Mouse (Mus musculus) adrenal gland, adult (tissue): Measurements from ENCODE around the gene Ppp1r14b.
A peak's percentile ranks its signal among the peaks of the same experiment; 100 is the strongest.

Source experiments
- DNase-seq, 2 experiments: peaks; one replicate each; pipeline ENCODE4 v3.0.0; 2022 to 2023; ENCODE audit warnings: low spot score in 1 of 2; ENCODE audit not compliant: inconsistent age in 2 of 2

Gene Ppp1r14b

DNA sequence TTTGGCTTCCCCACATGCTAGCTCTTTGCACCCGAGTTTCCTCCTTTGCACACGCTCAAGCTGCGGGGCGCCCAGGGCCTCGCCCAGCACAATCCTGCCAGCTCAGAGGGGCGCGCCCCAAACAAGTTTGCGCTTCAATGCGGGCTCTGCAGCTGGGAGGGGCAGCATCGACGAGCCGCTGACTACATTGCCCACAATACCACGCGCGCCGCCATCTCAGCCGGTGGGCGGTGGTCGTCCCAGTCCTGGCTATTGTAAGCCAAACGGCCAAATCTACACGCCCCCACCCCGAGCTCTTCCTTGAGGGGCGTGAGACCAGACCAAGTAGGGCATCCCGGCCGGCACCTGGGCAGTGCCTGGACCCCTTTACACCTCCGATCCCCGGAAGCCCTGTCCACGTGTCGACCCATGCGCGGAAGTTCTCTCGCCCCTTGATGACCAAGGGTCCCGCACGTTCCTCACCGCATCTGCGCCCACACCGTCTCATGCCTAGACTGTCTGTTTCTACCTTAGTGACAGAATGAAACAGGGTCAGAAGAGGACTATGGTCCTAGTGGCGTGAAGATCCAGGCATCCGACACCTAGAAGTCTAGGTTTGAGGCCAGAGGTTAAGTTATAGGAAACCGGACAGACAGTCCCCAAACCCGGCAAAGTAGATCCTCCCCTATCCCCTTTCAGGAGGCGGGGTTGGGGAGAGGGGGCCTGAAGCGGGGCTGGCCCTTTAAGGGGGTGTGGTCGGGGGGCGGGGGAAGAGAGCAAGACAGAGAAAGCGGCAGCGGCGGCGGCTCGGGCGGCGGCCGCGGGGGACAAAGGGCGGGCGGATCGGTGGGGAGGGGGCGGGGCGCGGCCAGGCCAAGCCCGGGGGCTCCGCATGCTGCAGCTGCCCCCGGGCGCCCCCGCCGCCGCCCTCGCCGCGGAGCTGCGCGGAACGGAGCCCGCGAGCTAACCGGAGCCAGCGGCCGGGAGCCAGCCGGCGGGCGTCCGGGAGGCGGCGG is at the start of gene Ppp1r14b:
TSS of gene Ppp1r14b (plus strand) at position 758 of the 995 bp plus-strand sequence.
- DNase-seq = peak; percentile 86 to 95

DNA sequence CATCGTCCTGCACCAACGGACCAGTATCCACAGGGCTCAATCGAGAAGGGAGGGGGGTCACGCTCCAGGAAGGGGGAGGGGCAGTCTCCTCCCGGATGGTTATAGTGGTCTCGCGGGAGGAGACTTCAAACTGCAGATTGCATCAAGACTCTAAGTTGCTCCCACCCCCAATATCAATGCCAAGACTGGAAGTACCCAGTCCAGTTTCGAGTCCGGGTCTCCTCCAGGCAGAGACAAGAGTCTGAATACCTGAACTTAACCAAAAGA is 49.5 kb upstream of the Ppp1r14b start, which contains the start of gene Catsperz:
TSS of gene Catsperz (minus strand) at position 74 of the 267 bp plus-strand sequence.
- DNase-seq = no peak

DNA sequence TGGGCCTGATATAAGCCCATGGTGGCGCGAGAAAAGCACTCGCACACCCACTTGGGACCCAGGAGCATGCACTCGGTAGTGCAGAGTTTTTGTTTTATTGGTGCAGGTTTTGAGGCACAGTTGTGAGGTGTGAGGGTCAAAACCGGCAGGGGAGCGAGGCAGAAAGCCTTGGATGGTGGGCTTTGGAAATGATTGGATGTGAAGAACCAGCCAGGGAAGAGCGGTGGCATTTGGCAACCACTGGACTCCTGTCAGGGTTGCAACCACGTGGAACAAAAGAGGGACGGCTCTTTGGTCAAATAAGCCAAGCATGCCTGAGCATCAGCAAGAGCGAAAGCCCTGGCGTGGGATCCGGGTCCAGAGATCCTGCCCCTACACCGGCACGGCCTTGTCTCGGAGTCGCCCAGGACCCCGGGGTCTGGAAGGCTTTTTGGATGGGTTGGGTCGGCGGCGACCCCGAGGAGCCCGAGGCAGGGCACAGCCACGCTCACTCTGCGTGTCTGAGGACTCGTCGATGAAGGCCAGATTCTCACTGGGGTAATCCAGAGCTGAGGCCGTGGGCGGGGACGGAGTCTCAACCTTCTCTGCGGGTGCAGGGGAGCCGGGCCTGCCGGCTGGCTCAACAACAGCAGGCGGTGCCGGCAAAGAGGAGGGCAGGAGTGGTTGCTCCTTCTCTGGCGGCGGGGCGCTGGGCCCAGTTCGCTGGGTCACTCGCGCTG is 49.0 kb upstream of the Ppp1r14b start:
- no peak for DNase-seq

DNA sequence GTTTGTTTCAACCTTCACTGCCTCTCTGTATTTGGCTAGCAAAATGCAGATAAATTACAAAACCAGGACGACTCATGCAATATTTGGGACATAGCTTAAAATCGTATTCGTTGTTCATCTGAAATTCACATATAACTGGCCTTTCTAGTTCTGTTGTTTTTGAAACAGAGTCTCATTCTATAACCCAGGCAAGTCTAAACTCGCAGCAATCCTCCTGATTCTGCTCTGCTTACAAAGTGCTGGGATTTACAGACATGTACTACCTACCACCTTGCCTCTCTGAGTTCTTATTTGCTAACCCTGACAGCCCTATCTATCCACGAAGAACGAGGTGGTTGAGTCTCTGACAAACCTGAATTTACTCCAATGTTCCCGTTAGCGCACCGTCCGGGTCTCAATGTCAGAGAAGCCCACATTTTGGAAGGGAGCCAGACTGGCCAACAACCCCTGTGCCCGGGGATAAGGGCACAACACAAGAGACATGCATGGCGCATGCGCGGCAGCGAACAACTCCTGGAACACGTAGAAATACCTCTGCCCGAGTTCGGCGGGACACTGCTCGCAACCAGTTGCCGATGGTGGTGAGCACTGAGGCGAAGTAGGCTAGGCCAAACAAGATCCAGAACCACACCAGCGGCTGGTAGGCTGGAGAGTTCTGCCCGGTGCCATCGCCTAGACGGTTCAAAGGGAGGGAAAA is 48.1 kb upstream of the Ppp1r14b start:
- DNase-seq = peak in 1 of 2 experiments; percentile 74

DNA sequence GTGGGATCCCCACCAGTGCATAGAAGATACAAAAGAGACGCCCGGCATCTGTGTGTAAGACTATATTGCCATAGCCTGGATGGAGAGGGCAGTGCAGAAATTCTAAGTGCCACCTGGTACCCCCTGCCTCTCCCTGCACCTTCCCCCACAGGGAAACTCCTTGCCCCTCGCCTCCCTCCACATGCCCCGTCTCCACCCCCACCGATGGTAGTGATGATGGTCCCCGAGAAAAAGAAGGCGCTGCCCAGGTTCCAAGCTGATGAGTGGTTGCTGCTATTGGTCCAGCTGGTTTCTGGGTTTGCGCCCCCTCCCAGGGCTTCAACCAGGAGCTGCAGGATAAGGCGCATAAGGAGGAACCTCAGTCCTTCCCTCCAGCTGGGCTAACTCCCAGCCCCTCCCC is 46.7 kb upstream of the Ppp1r14b start:
- DNase-seq = no peak

DNA sequence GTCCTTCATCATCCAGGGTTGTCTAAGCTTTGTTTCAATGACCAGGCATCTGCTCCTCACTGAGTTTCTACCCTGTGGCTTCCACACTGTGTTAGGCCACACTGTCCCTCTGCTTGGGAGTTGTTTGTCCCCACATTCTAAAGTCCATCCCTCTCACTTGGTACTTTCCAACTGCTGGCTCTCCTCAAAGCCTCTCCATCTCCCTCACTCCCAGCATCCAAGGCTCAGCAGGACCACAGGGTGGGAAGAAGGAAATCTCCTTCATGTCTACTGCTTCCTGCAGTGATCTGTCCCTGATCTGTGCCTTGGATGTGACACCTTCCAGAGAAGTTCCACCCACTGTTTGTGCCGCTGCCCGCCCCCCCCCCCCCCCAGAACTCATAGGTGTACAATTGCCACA is 43.8 kb upstream of the Ppp1r14b start:
- no peak for DNase-seq

DNA sequence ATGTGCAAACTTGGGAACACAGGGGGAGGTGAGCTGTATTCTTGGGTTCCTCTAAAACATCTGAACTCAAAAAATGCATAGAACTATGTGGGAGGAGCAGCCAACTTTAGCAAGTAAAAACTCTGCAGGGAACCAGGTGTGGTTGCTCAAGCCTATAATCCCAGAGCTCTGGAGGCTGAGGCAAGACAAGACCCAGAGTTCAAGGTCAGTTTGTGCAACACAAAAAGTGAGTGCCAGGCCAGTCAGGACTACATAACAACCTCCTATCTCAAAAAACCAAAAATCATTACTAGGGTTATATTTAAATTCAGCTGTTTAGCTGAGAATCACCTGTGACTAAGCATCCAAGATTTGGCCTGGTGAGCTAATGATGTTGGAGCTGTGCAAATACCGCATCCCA is 42.8 kb upstream of the Ppp1r14b start:
- DNase-seq = peak in 1 of 2 experiments; percentile 46

DNA sequence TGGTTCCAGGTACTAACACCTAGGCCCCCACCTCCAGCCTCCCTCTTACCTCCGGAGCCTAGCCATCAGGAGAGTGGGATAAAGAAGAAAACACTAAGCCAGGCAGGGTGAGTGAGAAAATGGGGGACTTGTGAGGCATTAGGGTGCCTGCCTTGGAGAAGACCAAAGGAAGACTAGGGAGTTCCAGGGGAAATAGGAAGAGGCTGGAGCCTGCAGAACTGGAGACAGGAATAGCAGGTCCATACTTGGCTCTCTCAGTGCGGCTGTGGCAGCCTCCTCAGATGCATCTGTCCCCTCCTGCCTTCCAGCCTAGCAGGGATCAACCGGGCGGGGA is 41.7 kb upstream of the Ppp1r14b start:
- no peak for DNase-seq

DNA sequence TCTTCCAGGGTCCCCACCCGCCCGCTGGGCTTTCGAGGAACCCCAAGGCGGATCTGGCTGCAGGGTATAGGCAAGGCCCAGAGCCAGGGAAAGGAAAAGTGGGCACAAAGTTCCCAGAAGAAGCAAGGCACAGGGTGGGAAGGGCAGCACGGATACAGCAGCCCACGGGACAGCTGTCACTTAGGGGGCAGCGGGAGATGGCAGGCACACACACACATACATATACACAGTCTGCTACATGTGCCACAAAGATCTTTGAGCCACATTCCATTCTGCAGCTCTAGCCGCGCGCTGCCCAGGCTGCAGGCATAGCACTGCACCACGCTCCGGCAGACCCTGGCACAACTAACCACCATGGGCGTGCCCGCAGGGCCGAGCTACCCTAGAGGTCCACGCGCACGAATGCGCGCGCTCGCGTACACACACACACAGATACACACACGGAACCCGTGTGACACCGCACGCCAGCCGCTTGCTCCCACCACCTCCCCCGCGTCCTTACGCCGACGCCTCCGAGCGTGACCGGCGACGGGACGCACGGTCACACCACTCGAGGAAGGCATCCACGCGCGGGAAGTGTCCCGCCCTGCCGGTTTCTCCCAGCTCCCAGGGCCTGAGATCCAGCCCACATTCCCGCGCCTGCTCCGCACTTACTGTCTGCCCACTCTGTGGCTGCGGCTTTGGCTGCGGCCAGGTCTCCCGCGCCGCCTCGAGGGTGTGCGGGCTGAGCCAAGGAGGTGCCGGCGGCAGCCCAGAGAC is 41.2 kb upstream of the Ppp1r14b start:
- peak in 1 of 2 experiments; percentile 61 for DNase-seq

DNA sequence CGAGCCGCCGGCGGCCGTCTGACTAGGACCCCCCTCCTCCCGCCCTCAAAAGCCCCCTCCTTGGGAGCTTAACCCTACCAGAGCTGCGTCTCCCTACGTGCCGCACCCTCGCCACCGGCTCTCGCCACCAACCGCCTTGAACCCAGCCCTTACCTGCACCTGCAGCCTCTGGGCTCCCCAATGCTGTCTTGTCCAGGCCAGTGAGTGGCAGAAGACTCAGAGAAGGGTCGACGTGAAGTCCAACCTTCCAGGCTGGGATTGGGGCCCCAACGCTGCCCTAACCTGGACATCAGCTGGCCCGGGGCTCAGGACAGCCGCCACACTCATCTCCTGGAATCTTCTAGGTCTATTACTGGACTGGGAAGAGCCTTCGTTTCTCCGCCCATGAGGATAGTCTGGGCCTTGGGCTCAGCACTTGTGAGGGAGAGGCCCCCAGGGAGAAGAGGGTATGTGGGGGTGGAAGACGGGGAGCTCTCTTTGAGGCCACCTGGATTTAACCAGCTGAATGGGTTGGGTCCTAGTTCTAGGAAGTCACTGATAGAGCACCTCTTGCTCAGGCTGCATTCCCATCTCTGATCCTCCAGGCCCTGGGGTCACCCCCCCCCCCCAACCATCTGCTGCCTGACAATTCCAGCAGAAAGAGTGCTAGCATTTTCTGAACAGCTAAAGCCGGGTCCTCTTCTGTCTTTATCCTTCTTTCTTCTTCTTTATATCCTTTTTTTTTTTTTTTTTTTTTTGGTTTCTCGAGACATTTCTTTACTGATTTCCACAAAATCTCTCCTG is 40.4 kb upstream of the Ppp1r14b start, which contains the start of gene Kcnk4:
TSS of gene Kcnk4 (minus strand) at position 321 of the 783 bp plus-strand sequence.
- no peak for DNase-seq

DNA sequence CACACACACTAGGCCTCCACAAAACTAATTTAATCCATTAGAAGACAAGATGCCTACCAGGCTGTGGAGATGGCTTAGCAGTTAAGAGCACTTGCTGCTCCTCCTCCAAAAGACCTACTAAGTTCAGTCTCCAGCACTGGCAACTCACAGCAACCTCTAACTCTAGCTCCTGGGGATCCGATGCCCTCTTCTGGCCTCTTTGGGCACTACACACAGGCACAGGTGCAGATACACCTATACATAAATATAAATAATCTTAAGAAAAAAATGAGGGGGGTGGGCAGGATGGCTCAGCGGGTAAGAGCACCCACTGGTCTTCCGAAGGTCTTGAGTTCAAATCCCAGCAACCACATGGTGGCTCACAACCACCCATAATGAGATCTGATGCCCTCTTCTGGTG is 38.5 kb upstream of the Ppp1r14b start:
- DNase-seq = peak in 1 of 2 experiments; percentile 65

DNA sequence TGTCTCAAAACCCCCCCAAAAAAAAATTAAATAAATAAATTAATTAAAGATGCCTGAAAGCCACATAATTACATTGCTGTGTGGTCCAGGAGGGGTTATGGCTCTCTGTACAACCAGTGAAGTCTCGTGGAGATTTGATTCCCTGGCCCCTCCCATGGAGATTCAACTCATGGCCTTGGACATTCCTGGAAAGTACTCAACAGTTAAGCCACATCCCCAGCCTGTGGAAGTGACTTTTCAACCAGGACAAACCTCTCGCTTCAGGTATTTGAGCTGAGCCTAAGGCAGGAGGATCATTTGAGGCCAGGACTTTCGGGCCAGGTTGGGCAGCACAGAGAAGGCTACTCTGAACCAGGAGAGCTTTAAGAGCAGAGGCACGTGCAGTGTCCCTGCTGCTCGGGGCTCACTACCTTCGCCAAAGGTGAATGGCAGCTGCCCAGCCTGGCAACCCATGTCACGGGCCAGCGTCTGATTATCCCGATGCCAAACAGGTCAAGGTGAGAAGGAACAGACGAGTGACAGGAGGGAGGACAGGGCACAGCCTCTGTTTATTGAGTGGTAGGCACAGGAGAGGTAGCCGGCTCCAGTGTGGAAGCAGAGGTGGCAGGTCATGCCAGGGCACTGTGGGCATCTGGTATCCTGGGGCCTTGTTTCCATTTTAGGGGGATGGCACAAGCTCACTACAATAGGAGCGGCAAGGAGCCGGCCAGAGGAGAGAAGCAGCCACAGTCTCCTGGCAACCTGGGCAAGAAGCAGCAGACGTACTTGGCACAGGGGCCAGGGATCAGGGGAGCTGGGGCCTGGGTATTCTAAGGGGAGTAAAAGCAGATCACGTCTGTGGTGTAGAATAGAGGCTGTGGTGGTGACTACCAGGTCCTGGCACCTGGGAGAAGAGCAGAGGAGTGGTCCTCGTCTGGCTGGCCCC is 37.0 kb upstream of the Ppp1r14b start:
- DNase-seq = peak in 1 of 2 experiments; percentile 63

DNA sequence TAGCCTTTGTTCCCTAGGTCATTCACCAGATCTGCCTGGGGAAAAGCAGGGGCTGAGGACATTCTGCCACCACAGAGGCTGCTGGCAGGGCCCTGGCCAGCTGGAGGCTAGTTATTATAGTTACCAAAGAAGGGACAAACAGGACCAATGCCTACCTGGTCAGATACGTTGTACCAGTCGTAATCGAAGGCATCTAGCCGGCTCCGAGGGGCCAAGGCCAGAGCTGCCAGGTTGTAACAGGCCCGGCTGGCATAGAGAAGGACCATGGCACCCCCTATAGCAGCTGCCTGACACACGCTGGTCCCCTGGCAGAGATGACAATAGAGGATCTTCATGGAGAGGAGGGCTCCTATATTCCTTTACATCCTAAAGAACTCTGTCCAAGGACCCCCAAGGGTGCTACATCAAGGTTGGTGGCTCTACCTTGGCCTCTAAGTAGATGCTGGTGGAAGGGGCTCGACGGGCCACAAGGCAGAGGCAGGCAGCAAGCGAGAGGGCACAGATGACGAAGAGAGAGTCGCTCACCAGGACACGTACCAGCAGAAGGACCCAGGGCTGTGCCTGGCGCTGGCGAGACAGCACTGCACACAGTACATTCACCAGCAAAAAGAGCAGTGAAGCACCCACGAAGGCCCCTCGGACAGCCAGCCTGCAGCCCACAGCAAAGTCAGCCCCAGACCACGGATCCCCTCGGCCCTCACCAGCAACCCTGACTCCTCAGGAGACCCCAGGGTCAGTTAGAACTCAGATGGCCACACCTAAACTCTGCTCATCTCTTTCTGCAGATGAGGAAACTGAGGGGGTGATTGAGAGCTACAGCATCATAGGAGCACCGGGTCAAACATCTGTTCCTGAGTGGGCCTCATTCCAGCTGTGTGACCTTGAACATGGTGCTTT is 35.4 kb upstream of the Ppp1r14b start:
- DNase-seq = no peak

DNA sequence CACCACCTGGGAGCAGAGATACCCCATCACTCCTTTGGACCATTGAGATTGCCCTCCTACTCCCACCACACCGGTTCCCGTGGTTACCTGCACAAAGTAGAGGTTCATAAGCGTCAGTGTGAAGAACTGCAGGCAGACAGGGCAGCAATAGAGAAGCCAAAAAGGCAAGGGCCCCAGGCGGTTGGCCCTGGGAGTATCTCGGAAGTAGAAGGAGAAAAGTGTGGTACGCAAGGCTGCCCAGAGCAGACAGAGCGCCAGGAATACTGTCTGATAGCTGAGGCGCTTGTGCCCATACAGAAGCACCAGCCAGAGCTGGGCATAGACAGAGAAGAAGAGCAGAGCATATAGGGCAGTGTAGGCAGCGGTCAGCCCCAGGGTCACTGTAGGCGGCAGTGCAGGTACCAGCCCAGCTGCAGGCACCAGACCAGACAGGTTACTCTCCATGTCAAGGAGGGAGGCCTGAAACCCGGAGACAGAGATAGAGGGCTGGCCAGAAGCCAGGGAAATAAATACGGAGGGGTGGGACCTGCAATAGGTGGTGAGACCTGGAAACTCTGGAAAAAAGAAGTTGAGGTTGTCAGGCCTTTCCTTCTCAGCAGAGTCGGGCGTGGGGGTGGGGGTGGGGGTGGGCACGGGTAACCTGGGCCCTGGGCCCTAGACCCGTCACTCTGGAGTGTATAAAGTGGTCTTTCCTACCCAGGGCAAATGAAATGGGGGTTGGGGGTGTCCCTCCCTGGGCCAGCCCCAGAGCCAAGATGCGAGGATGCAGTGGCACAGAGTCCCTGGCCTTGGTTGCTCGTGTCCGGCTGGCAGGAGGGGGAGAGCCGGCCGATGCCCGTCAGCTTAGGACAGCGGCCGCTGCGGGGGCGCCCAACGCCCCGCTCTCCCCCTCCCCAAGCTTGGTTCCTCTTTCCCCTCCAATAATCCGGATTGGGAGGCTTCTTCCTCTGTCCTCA is 34.1 kb upstream of the Ppp1r14b start:
- peak in 1 of 2 experiments; percentile 62 for DNase-seq

DNA sequence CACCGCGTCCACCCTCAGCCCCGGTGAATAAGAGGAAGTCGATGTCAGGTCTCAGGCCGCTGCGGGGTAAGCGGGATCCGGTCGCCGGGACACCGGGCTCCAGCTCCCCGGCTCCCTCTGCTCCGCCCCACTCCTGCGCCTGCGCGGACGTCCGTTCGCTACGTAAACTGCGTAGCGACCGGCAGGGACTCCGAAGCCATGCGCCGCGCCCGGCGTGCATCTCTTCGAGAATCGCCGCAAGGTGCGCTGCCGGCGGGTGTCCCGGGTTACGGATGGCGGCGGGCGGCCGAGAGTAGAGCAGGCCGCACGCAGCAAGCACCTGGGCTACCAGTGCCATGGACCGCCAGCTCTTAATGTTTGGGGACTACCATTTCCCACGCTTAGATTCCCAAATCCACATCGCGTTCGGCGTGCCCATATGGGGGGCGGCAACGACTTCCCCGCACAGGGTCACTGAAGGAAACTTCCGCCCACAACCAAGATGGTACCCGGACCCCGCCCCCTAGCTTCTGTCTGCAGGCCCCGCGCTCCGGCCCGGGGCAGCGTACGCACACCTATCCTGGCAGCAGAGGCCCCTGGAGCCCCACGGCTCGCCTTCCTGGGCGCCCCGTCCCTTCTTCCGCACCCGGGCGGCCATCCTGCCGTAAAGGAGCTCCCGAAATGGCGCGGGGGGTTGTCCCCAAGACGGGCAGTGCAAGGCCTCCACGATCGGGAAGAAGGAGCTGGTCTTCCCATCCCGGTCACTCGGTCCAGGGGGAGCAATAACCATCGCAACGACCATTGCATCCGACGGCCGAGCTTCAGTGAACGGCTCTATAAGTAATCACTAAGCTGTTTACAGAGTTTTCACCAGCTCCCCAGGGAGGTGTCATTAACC is 33.2 kb upstream of the Ppp1r14b start, which contains the start of gene Bad:
TSS of gene Bad (plus strand) at position 490 of the 877 bp plus-strand sequence.
- peak; percentile 94 to 99 for DNase-seq

DNA sequence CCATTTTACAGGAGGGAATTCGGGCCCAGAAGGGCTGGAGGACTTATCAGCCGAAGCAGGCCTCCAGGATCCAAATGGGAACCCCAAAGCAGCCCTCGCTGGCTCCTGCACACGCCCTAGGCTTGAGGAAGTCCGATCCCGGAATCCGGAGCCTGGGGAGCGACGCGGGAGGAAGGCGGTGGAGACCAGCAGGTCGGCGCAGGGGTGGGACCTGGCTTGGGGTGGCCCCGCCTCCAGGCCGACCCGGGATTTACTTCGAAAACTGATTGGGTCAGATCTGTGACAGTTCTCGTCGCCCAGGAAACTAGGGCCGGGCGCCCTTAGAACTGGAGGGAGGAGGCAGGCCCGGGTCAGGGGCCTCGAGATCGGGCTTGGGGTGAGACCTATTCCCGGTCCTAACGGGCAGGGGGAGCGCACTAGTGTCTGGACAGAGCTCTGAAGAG is 32.5 kb upstream of the Ppp1r14b start, which contains the start of gene Gpr137:
TSS of gene Gpr137 (minus strand) at position 232 of the 443 bp plus-strand sequence.
- peak; percentile 98 to 99 for DNase-seq
